Mouse (Mus musculus): ENCODE measurements around the gene Phyhd1.
A peak's percentile ranks its signal among the peaks of the same experiment; 100 is the strongest.

Gene Phyhd1

GRCm38 (mm10) chr2:30265767-30266253, at the start of gene Phyhd1:
Gene Phyhd1, plus strand, starts transcription at chr2:30266203.
- DNase-seq = peak; percentile 85

GRCm38 (mm10) chr2:30216293-30216692, 49.7 kb upstream of the Phyhd1 start:
- DNase-seq = no peak

DNA sequence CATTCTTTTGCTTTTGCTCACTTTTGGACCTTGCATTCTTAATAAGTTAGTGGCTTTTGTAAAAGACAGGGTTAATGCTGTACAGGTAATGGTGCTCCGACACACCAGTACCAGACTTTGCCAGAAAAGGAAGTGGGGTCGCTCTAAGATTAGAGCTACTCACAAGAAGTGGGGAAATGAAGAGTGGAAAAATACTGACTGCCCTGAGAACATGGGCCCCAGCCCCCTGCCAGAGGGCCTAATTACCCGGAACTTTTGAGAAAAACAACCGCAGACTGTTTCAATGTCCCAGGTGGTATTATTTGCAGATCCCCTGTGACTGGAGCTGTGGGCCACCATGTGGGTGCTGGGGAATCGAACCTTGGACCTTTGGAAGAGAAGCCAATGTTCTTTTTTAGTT, 30.4 kb upstream of the Phyhd1 start:
- no peak for DNase-seq

- DNase-seq = no peak
These were observed 29.4 kb upstream of the Phyhd1 start for GRCm38 (mm10) chr2:30236426-30237198.

DNA sequence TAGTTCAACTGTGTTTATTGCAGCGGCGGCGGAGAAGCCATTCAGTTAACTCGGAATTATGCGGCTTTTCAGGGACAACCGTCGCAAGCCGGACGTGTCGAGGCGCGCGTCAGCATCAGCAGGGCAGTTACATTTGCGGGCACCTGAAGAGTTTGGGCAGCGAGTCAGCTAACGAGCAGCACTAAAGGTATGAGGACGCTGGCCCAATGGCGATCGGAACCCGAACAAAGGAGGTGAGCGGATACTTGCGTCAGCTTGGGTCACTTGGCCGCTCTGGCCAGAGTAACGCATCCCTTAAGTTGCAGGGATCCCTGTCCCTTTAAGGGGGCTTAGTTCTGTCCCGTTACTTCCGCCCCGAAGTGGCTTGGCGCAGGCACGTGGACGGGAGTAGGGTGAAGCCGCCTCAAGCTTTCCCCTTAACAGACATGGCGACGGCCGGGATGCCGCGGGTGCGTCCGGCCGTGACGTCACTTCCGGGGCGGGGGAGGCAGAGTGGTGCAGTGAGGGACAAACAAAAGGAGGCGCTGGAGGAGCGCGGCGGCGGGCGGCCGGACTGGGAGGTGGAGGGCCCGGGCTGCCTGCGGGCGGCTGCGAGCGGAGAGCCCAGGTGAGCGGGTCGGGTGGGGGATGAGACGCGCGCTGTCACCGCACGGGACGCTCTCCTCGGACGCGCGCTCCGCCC, 28.7 kb upstream of the Phyhd1 start, which contains the start of gene Lrrc8a:
Gene Lrrc8a (plus strand): TSS at position 517 of the 682 bp plus-strand sequence.
- DNase-seq = peak; percentile 100

- DNase-seq = peak; percentile 69
These were observed 28.1 kb upstream of the Phyhd1 start for GRCm38 (mm10) chr2:30237881-30238280.

DNA sequence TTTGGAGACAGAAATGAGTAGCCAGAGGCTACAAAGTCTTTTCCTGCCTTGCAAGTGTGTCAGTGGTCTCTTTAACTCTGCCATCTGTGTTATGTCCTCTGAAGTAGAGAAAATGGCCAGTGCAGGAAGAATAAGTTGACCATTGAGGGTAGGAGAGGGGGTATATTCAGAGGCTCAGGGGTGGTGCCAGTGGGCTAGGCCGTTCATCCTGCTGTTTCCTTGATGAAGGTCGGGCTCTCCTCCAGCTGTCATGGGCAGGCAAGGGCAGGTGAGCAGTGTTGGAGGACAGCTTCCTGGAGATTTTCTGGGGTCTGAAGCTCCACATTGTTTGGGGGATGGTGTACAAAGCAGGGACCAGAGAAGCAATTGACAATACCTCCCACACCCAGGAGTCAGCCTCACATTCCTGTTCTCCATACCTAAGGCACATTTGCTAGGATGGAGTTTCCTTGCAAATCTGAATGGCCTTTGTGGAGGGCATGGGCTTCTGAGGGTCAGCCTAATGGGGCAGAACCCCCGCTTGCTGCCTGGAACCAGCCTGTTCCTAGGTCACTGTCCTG, 27.0 kb upstream of the Phyhd1 start:
- no peak for DNase-seq

DNA sequence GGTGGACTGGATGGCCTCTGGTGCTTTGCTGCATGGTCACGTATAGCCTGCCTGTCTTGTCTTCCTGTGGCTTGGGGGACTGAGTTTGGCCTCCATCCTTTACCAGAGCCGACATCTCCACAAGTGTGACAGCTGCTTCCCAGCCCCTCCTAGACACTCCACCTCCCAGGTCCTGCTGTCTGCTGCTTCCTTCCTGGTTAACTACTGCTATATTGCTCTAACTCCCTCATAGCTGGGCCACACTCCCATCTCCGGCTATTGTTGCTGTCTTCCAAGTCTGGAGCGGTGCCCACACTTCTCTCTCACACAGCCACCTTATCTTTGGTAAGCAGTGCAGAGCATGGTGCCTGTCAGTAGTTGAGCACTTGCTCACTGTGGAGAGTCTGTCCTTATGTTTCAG, 26.2 kb upstream of the Phyhd1 start:
- DNase-seq = no peak

DNA sequence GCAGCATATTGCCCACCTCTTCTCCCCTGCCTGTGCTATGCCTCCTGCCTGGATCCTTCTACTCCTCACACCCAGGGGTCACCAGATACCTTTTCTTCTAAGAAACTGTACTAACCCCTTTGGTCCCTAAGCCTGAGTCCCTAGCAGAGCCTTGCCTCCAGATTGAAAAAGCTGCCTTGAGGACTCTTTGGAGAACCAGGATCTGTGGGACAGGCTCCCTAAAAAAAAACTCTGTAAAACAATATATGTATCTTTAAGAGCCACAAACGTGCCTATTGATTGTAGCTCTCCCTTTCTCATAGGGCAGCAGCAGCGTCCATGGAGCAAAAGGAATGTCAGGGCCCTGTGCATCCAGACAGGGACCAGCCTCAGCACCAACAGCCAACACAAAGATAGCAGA, 25.7 kb upstream of the Phyhd1 start, which contains the start of gene Gm28035:
Gene Gm28035 (plus strand): TSS at position 301 of the 400 bp plus-strand sequence.
- DNase-seq = no peak

DNA sequence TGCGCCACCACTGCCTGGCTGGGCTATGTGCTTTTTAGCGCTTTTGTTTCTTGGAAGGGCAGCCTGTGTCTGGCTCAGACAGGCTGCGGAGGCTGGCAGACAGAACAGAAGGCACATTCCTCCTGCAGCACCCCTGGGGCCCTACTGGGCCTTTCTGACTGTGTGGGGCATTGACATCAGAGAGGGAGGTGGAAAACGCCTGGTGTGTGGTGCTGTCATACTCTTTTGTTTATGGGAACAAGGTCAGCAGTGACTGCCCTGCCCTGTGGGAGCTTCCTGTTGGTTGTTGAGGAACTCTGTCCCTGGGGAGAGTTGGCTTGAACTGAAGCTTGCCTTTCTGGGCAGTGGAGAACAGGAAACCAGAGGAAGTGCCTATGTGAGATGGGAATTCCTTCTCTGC, 23.5 kb upstream of the Phyhd1 start:
- DNase-seq = peak; percentile 46

- DNase-seq = no peak
These were observed 22.6 kb upstream of the Phyhd1 start for GRCm38 (mm10) chr2:30243391-30243790.

DNA sequence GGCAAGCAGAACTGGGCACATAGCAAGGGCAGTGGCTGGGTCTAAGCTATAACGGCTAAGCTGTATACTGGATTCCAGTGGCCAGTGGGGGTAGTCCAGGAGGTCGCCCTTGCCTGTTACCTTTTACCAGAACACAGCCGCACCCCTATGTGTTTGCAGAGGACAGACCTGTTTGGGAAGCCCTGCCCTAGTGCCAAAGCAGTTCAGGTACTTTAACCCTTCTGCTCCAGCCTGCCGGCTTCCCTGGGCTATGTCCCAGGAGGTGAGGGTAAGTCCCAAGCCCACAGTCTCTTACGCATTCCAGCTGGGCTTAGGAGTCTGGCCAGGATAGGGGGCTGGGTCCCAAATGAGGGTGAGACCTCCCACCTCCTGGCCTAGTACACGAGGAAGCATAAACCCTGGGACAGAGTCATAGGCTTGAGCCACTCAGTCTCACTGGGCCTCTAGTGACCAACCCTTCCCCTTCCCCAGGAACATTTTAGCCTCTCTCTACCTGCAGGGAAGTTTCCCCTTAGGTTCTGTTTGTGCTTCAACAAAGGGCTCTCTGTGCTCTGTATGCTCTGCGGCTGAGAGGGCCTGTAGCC, 21.3 kb upstream of the Phyhd1 start:
- DNase-seq = no peak

DNA sequence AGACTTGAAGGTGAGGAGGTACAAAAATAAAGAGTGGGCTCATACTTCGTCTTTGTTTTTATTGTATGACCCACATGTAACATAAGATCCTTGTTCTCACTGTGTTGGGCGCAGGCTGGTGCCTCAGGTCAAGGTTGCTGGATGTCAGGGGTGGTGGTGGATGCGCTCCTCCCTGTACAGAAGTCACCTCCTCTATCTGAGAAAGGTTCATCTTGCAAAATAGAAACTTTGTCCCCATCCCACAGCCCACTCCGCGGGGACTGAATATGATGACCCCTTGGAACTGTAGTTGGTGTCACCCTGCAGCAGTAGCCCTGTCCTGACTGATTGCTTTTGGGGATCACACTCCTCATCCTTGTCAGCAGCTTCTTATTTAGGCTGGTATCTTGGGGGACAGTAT, 19.0 kb upstream of the Phyhd1 start:
- no peak for DNase-seq

DNA sequence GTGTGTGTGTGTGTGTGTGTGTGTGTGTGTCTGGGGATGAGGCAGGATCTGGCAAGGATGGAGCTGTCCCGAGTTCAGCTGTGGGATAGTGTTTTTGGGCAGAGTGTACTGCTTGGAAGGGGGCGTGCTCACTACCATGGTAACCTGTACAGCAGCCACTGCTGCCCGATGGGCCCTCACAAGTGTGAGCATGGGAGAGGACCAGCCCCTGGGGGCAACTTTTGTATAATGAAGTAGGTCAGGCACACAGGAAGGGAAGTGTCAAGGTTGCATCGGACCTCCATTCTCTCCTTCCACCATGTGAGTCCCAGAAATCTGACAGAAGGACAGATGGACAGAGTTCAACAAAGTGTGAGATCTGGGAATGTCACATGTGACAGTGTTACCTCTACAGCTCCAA, 18.3 kb upstream of the Phyhd1 start:
- no peak for DNase-seq

- peak; percentile 44 for DNase-seq
These were observed 16.8 kb upstream of the Phyhd1 start for GRCm38 (mm10) chr2:30249182-30249581.

- no peak for DNase-seq
These were observed 15.6 kb upstream of the Phyhd1 start for GRCm38 (mm10) chr2:30250166-30251128.

GRCm38 (mm10) chr2:30251417-30252104, 14.4 kb upstream of the Phyhd1 start:
- DNase-seq = no peak

GRCm38 (mm10) chr2:30252521-30252920, 13.5 kb upstream of the Phyhd1 start:
- DNase-seq = no peak

DNA sequence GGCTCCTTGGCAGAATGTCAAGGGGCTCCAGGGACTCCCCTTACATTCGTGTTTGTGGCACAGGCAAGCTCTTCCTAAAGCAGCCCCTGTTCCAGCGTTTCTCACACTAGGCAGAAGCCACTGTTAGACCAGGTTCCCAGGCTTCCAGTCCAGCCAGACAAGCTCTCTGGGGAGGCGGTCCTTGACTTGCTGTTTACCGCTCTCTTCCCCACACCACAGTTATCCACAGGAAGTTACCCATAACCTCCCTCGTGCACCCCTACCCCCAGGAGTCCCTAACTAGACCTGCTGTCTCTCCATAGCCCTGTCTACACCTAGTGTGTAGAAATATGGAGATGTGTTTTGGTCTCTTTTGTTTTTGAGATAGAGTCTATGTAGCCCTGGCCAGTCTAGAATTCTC, 12.2 kb upstream of the Phyhd1 start:
- DNase-seq = no peak

GRCm38 (mm10) chr2:30255631-30256395, 10.2 kb upstream of the Phyhd1 start:
- no peak for DNase-seq
